Mouse (Mus musculus): ENCODE results near the gene Tmem178.

- TF ChIP-seq CTCF (conservative IDR thresholded peaks at IDR 0.05; ENCODE audit: low read length): no peak
- no peak for TF ChIP-seq POU5F1 (IDR thresholded peaks at IDR 0.05; ENCODE audit: borderline replicate concordance, low read length)
Measured at GRCm38 (mm10) chr17:80977245-80977644, 32.8 kb downstream of the Tmem178 start.
